Mouse (Mus musculus): Measurements from ENCODE around the gene Srcin1.

Srcin1 gene

GRCm38 (mm10) chr11:97531381-97532260, 44.4 kb downstream of the Srcin1 start:
- peak; percentile 97 for DNase-seq

- peak in 1 of 2 experiments; percentile 59 for DNase-seq
These were observed 45.0 kb downstream of the Srcin1 start for GRCm38 (mm10) chr11:97530961-97531360.

- no peak for DNase-seq
These were observed 45.9 kb downstream of the Srcin1 start for GRCm38 (mm10) chr11:97530069-97530468.

- no peak for DNase-seq
These were observed 47.6 kb downstream of the Srcin1 start for GRCm38 (mm10) chr11:97528282-97528808.

- peak in 1 of 2 experiments; percentile 41 for DNase-seq
These were observed 50.7 kb downstream of the Srcin1 start for GRCm38 (mm10) chr11:97525313-97525712.

GRCm38 (mm10) chr11:97524306-97524705, 51.7 kb downstream of the Srcin1 start:
- no peak for DNase-seq

- peak; percentile 71 to 74 for DNase-seq
These were observed 52.1 kb downstream of the Srcin1 start for GRCm38 (mm10) chr11:97523827-97524261.

- DNase-seq: peak in 1 of 2 experiments; percentile 29
These were observed 52.9 kb downstream of the Srcin1 start for GRCm38 (mm10) chr11:97523107-97523506.

GRCm38 (mm10) chr11:97521741-97522474, 54.1 kb downstream of the Srcin1 start:
- peak; percentile 63 to 66 for DNase-seq

- DNase-seq: peak in 1 of 2 experiments; percentile 27
These were observed 55.4 kb downstream of the Srcin1 start for GRCm38 (mm10) chr11:97520541-97520940.

GRCm38 (mm10) chr11:97513066-97513465, 62.9 kb downstream of the Srcin1 start:
- DNase-seq: no peak

- DNase-seq: no peak
These were observed 63.5 kb downstream of the Srcin1 start for GRCm38 (mm10) chr11:97512511-97512910.

GRCm38 (mm10) chr11:97511661-97512369, 64.2 kb downstream of the Srcin1 start:
- peak; percentile 58 to 65 for DNase-seq

GRCm38 (mm10) chr11:97510966-97511660, 64.9 kb downstream of the Srcin1 start:
- DNase-seq: peak; percentile 88 to 92

GRCm38 (mm10) chr11:97509715-97510485, 66.1 kb downstream of the Srcin1 start:
- peak in 1 of 2 experiments; percentile 31 for DNase-seq

- peak in 1 of 2 experiments; percentile 10 for DNase-seq
These were observed 66.9 kb downstream of the Srcin1 start for GRCm38 (mm10) chr11:97509058-97509457.

GRCm38 (mm10) chr11:97508198-97508597, 67.8 kb downstream of the Srcin1 start:
- DNase-seq: no peak

- peak; percentile 74 to 81 for DNase-seq
These were observed 69.7 kb downstream of the Srcin1 start for GRCm38 (mm10) chr11:97506331-97506730.

- peak; percentile 9 to 20 for DNase-seq
These were observed 70.2 kb downstream of the Srcin1 start for GRCm38 (mm10) chr11:97505784-97506183.

GRCm38 (mm10) chr11:97502846-97503245, 73.1 kb downstream of the Srcin1 start:
- no peak for DNase-seq

GRCm38 (mm10) chr11:97502383-97502782, 73.6 kb downstream of the Srcin1 start:
- DNase-seq: no peak
